Mouse (Mus musculus) heart, adult 18-20 months (tissue): ENCODE measurements around the gene Cpeb2. TPM values are rescaled to one million over a fixed set of nuclear protein-coding genes. Genes with fewer than 3 reads are reported as not detected.

Experiments used
- DNase-seq, 2 experiments: peaks; one replicate each; pipeline ENCODE4 v3.0.0; 2021 to 2022; ENCODE audit warnings: mixed read lengths in 1 of 2
- long read RNA-seq, 2 experiments: library from polyadenylated mRNA; stranded (forward); transcript quantifications; one replicate each; pipeline ENCODE4 v2.0.0; 2021
- total RNA-seq, 2 experiments: library from RNA; stranded (reverse); gene quantifications; 2 replicates each; pipeline ENCODE4 v1.2.3; 2021

Cpeb2 gene
- total RNA-seq, result 10 to 100 TPM; 20.6 to 24.8 TPM
- long read RNA-seq, experiment 1, full-length matches to known transcripts, result 3 of 5 reads
- long read RNA-seq, experiment 1, partial matches to known transcripts, result 0 of 5 reads
- long read RNA-seq, experiment 1, other reads (novel, unspliced or antisense), result 2 of 5 reads
- long read RNA-seq, experiment 2, full-length matches to known transcripts, result 2 of 4 reads
- long read RNA-seq, experiment 2, partial matches to known transcripts, result 0 of 4 reads
- long read RNA-seq, experiment 2, other reads (novel, unspliced or antisense), result 2 of 4 reads

GRCm38 (mm10) chr5:43232480-43233315 lies at the start of gene Cpeb2:
Gene Cpeb2 (plus strand): TSS chr5:43233170.
- peak; percentile 96 to 97 for DNase-seq

- DNase-seq, result no peak
Observed at GRCm38 (mm10) chr5:43183556-43183955, 49.4 kb upstream of the Cpeb2 start.

- DNase-seq, result no peak
Observed at GRCm38 (mm10) chr5:43184834-43185233, 48.1 kb upstream of the Cpeb2 start.

- DNase-seq, result peak in 1 of 2 experiments; percentile 8
Observed at GRCm38 (mm10) chr5:43185478-43185877, 47.5 kb upstream of the Cpeb2 start.

- DNase-seq, result no peak
Observed at GRCm38 (mm10) chr5:43200686-43201085, 32.3 kb upstream of the Cpeb2 start.

- DNase-seq, result no peak
Observed at GRCm38 (mm10) chr5:43206495-43207053, 26.4 kb upstream of the Cpeb2 start.

- DNase-seq, result no peak
Observed at GRCm38 (mm10) chr5:43217468-43217867, 15.5 kb upstream of the Cpeb2 start.

GRCm38 (mm10) chr5:43217987-43218846 lies 14.8 kb upstream of the Cpeb2 start:
- peak in 1 of 2 experiments; percentile 40 for DNase-seq

- peak in 1 of 2 experiments; percentile 13 for DNase-seq
Observed at GRCm38 (mm10) chr5:43218847-43219132, 14.2 kb upstream of the Cpeb2 start.

- DNase-seq, result no peak
Observed at GRCm38 (mm10) chr5:43223359-43223758, 9.6 kb upstream of the Cpeb2 start.

GRCm38 (mm10) chr5:43224245-43224644 lies 8.7 kb upstream of the Cpeb2 start:
- no peak for DNase-seq

GRCm38 (mm10) chr5:43226160-43226559 lies 6.8 kb upstream of the Cpeb2 start:
- DNase-seq, result no peak

- no peak for DNase-seq
Observed at GRCm38 (mm10) chr5:43227607-43228006, 5.4 kb upstream of the Cpeb2 start.

GRCm38 (mm10) chr5:43231061-43231460 lies 1.9 kb upstream of the Cpeb2 start:
- no peak for DNase-seq

- DNase-seq, result no peak
Observed at GRCm38 (mm10) chr5:43232149-43232479, 856 bp upstream of the Cpeb2 start.

- DNase-seq, result peak; percentile 86 to 94
Observed at GRCm38 (mm10) chr5:43233316-43234181, 579 bp downstream of the Cpeb2 start.

- peak; percentile 42 to 55 for DNase-seq
Observed at GRCm38 (mm10) chr5:43234321-43235185, 1.6 kb downstream of the Cpeb2 start.

- DNase-seq, result peak; percentile 47 to 77
Observed at GRCm38 (mm10) chr5:43235186-43235785, 2.3 kb downstream of the Cpeb2 start.

- DNase-seq, result no peak
Observed at GRCm38 (mm10) chr5:43235997-43236396, 3.0 kb downstream of the Cpeb2 start.

GRCm38 (mm10) chr5:43236476-43236875 lies 3.5 kb downstream of the Cpeb2 start:
- no peak for DNase-seq
